Mouse (Mus musculus): ENCODE measurements at regions not wholly inside any gene's neighbourhood (a gene's known extent, or its start where the extent isn't known, plus 50 kb on each side); places are given as distances from the start of the nearest gene placed in this dataset.

GRCm38 (mm10) chr14:115015299-115015698, 76.7 kb upstream of the Gpc5 start:
- no peak for DNase-seq

- DNase-seq = peak; percentile 67 to 71
Observed at GRCm38 (mm10) chr14:115017410-115018153, 74.4 kb upstream of the Gpc5 start.

DNA sequence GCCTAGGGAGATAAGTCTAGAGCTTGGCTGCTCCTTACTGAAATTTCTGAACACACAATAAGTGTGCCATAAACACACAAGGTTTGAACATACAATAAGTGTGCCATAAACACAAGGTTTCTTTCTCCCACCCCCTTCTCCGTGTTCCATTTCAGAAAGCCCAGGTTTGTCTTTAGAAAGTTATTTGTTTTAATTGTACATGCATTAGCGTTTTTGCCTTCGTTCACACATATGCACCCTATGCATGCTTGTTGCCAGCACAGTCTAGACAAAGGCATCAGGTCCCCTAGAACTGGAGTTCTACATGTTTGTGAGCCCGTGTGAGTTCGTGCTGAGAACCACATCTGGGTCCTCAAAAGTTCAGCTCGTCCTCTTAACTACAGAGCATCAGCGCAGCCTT, 64.0 kb upstream of the Gpc5 start:
- no peak for DNase-seq

DNA sequence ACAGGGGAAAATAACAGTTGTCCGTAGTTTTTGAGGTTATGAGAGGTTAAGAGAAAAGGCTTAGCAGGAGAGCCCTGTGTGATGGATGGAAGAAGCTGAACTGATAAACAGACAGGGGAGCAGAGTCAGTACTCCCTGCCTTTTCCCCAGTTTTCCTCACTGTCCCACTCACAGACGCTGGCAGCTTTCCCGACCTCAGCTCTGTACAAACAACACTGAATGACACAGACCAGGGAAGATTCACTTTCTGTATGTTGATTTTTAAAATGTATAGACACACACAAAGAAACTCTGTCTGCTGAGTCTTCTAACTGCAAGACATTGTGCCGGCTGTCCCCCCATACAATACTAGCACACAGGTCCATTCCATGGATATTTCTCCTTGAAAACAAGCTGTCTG, 60.3 kb upstream of the Gpc5 start:
- no peak for DNase-seq

DNA sequence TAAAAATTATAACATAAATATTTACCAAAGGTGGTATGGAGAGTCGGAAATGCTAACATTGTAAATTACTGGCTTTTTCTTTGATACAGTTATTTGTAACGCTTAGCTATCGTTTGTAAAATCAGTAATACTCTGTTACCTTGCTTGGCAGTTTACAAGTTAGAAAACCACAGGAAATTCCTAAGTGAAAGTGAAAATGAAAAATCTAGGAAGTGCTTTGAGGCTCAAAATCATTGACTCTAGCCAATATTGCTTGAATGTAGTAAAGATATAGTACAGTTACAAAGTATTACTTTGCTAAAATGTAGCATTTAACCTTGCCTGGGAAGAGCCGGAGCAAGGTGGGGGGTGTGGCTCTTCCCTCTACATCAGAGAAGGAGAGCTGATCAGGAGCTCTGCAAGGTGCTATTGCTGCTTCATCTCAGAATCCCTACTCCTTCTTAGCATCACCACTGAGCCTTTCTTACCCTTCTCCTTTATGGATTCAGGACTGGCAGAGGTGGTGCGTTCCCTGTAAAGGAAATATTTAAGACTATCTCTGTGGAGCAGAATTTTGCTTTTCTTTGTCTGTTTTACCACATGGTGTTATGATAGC, 58.5 kb upstream of the Gpc5 start:
- no peak for DNase-seq

DNA sequence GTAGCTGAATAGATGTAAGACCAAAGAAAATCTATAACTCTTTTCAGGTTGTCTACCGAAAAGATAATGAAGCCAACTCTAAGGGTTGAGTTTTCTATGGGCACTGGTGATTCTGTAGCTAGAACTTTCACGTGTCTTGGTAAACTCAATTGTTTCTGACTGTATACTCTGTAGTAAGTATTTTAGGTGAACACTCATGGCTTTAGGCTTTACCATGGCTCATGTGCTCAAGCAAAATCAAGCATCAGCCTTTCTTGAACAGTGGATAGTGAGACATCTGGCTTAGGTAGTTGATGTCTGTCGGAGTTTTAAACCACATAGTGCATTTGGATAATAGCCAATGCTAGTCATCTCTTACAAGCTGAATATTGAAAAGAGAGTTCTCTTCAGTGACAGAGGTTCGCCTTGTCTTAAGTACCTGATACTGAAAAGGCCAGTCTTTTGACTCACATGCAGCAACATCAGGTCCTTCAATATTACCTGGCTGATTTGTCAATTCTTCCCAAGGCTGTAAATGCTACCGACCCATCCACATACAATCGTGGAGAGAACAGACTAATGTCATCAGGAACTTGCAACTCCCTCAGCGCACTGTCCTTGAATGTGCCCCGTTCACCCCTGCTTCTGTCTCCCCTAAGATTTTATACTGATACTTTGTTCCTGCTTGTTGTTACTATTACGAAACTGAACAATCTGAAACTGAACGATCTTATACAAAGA, 57.1 kb upstream of the Gpc5 start:
- DNase-seq = no peak

- DNase-seq = no peak
Observed at GRCm38 (mm10) chr14:115037086-115037793, 54.8 kb upstream of the Gpc5 start.

GRCm38 (mm10) chr14:115038788-115039187, 53.2 kb upstream of the Gpc5 start:
- DNase-seq = no peak

DNA sequence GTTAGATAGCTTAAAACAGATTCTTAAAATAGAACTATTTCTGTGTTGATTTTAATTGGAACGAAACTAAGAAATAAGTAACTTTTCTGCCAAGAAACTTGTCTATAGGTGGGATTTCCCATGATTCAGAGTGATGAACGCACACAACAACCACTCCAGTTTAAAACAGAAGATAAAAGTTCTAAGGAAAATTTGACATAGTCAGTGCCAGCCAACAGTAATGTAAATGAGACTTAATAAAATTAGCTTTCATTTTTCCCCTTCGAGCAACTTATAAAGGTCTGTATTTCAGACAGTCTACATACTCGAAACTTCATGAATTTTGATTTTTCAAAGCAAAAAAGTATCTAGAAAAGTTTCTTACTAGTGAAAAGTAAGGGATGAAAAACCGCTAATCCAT, 52.5 kb upstream of the Gpc5 start:
- no peak for DNase-seq

- DNase-seq = peak in 1 of 2 experiments; percentile 34
Observed at GRCm38 (mm10) chr14:115040091-115040571, 51.9 kb upstream of the Gpc5 start.

DNA sequence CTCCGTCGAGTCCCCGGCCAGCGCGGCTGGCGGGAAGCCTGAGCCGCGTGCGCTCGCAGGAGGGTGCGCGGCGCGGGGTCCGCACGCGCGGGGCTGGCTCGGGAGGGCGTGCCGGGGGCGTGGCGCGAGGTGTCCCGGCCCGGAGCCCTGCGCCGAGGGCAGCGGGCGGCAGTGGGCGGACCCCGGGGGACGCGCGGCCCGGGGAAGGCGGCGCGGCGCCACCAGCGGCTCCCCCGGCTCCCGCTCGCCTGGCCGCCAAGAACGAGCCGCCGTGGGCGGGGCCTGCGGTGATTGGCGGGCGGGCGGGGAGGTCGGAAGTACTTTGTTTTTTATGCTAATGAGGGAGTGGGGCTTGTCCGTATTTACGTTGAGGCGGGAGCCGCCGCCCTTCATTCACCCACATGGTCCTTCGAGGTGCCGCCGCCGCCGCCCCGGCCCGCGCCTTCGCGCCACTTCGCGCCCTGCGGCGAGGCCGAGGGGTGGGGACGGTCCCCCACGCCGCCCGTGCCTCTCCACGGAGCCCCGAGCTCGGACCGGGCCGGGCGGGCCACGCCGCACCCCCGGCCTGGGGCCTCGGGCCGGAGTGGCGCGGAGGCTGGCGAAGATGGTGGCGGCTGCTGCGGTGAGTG, 51.3 kb upstream of the Gpc5 start:
- peak; percentile 90 to 95 for DNase-seq

DNA sequence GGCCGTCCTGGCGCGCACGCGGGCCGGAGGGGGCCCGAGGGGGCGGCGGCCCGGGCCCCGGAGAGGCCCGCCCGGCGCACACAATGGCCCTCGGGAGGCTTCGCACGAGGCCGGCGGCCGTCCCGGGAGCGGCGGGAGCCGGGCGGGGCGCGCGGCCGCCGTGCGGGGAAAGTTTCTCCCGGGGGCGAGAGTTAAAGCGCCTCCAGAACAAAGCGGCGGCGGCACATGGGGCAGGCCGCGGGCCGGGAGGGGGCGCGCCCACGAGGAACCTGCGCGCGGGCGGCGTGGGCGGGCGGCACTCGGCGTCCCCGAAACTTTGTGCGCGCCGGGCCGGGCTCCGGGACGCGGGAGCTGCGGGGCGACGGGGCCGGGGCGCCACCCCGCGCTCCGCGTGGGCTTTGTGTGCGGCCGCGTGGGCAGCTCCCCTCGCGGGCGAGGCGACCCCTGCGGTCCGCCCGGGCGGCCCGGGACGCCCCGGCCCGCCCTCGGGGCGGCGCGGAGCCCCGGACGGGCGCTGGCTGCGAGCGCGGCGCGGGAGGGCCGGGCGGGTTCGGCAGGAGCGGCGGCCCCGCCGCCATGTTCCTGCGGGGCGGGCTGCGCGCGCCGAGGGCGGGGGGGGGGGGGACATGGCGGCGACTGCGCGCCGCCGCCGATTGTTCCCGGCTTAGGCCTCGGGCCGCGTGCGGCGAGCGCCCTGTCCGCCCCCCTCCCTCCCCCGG, 50.5 kb upstream of the Gpc5 start:
- peak; percentile 33 to 53 for DNase-seq

DNA sequence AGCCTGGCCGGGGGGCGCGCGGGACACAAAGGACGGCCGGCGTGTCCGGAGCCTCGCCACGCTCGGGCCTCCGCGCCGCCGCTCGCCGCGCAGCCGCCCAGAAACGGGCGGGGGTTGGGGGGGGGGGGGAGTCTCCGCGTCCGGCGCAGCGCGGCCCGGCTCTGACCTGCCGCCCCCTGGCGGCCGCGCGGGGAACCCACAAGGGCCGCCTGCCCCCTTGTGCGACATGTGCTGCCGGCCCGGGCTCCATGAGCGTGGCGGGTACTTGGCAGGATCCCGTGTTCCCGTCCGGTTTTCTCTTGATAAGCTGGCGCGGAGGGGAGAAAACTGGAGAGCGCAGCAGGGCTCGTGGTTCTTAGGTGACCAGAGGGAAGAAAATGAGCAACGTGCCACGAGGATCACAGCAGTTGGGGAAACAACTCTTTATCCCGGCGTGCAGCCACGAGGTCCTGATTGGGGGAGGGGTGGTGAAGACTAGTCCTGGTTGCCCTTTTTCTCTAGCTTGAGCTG, 49.9 kb upstream of the Gpc5 start:
- DNase-seq = peak; percentile 89 to 95
